Mouse (Mus musculus) spleen, adult 12 weeks (tissue): ENCODE measurements around the gene Dop1b.
"Not testable (repeated sequence)": the region's sequence is repeated elsewhere in the genome, so short reads cannot be mapped to it uniquely, and the experiment has no call there.

Experiments used
- DNase-seq: peaks from one replicate; pipeline ENCODE4 v3.0.0; 2022; ENCODE audit warnings: low spot score

The Dop1b gene

GRCm38 (mm10) chr16:93751816-93752215 is 40.1 kb downstream of the Dop1b start:
- no peak for DNase-seq

GRCm38 (mm10) chr16:93756622-93757021 is 44.9 kb downstream of the Dop1b start:
- no peak for DNase-seq

GRCm38 (mm10) chr16:93763378-93763777 is 51.7 kb downstream of the Dop1b start:
- no peak for DNase-seq

- DNase-seq, result no peak
Measured at GRCm38 (mm10) chr16:93764597-93764996, 52.9 kb downstream of the Dop1b start.

- DNase-seq, result no peak
Measured at GRCm38 (mm10) chr16:93766956-93767355, 55.3 kb downstream of the Dop1b start.

- no peak for DNase-seq
Measured at GRCm38 (mm10) chr16:93767548-93767947, 55.8 kb downstream of the Dop1b start.

- no peak for DNase-seq
Measured at GRCm38 (mm10) chr16:93769621-93770020, 57.9 kb downstream of the Dop1b start.

- no peak for DNase-seq
Measured at GRCm38 (mm10) chr16:93770271-93770926, 58.7 kb downstream of the Dop1b start.

- no peak for DNase-seq
Measured at GRCm38 (mm10) chr16:93774658-93775057, 63.0 kb downstream of the Dop1b start.

- DNase-seq, result no peak
Measured at GRCm38 (mm10) chr16:93776468-93776867, 64.8 kb downstream of the Dop1b start.

- DNase-seq, result no peak
Measured at GRCm38 (mm10) chr16:93777247-93777999, 65.7 kb downstream of the Dop1b start.

GRCm38 (mm10) chr16:93778393-93778792 is 66.7 kb downstream of the Dop1b start:
- DNase-seq, result not testable (repeated sequence)

GRCm38 (mm10) chr16:93779554-93779953 is 67.8 kb downstream of the Dop1b start:
- no peak for DNase-seq

- DNase-seq, result no peak
Measured at GRCm38 (mm10) chr16:93780660-93781479, 69.2 kb downstream of the Dop1b start.

- no peak for DNase-seq
Measured at GRCm38 (mm10) chr16:93784175-93784574, 72.5 kb downstream of the Dop1b start.

- DNase-seq, result peak; percentile 30
Measured at GRCm38 (mm10) chr16:93785805-93786204, 74.1 kb downstream of the Dop1b start.

- DNase-seq, result no peak
Measured at GRCm38 (mm10) chr16:93788388-93788787, 76.7 kb downstream of the Dop1b start.

GRCm38 (mm10) chr16:93788881-93789280 is 77.2 kb downstream of the Dop1b start:
- no peak for DNase-seq

- no peak for DNase-seq
Measured at GRCm38 (mm10) chr16:93789971-93790755, 78.5 kb downstream of the Dop1b start.

GRCm38 (mm10) chr16:93792981-93793630 is 81.4 kb downstream of the Dop1b start:
- no peak for DNase-seq

GRCm38 (mm10) chr16:93794845-93795244 is 83.1 kb downstream of the Dop1b start:
- DNase-seq, result no peak
